Comparison of ENCODE assay signal across 10 mouse cellular contexts in the genomic region with DNA sequence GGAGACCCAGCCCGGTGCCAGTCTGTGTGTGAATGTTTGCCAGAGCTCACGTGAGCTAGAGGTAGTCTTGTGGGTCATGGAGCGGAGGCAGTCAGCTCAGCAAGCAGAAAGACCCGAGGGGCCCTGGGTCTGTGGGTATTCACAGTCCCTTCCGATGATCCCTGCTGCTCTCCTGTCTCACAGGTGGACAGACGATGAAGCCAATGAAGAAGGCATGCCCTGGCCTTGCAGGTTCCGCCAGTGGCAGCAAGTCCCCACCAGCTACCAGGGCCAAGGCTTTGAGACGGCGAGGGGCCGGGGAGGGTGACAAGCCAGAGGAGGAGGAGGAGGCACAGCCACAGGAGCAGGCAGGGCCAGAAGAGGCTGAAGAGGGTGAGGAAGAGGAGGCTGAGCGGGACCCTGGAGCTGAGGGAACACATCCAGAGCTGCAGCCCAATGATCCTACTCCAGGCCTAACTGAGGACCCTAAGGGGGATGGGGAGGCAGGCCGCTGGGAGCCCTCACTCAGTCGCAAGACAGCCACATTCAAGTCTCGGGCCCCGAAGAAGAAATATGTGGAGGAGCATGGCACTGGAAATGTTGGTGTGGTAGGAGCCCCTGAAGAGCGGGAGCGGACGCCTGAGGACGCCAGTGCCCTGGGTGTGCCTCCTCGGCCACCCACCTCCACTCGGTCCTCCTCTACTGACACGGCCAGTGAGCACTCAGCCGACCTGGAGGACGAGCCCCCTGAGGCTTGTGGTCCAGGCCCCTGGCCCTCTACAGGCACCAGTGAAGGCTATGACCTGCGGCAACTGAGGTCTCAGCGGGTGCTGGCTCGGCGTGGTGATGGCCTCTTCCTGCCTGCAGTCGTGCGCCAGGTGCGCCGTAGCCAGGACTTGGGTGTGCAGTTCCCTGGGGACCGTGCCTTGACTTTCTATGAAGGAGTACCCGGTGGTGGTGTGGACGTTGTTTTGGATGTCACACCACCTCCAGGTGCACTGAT. TPM values are rescaled to one million over a fixed set of nuclear protein-coding genes. Genes with fewer than 3 reads are reported as not detected.
A peak's percentile ranks its signal among the peaks of the same experiment; 100 is the strongest.
DNase-seq lines count a peak whose midpoint lies in the region; ATAC-seq lines count a peak whose summit lies in the region.
"Had no signal": no experiment of that assay in that cellular context is flagged by ENCODE, and none has a peak within 500 bp of the region (broad histone marks: within the 10 kb centered on the region; RNA-seq: fewer than 3 reads in every experiment).

No protein-coding gene starts in this region.

- no peak overlapping the region for H3K4me2 ChIP-seq in forebrain, embryonic 11.5 days (ENCODE audit: low read depth, low read length, severe bottlenecking)
- H3K4me2 ChIP-seq in forebrain, embryonic 12.5 days = no peak overlapping the region

- no peak overlapping the region for H3K9ac ChIP-seq in forebrain, embryonic 11.5 days (ENCODE audit: low read length)
- no peak overlapping the region for H3K9ac ChIP-seq in forebrain, embryonic 12.5 days

- no peaks in the 10 kb centered on the region for H3K9me3 ChIP-seq in forebrain, embryonic 11.5 days (ENCODE audit: control insufficient read depth, low read length)
- no peaks in the 10 kb centered on the region for H3K9me3 ChIP-seq in forebrain, embryonic 12.5 days

- 89% methylated on average over 35 of the region's 35 CpGs for WGBS in forebrain, embryonic 11.5 days
- 89% methylated on average over 35 of the region's 35 CpGs for WGBS in forebrain, embryonic 12.5 days

- H3K27ac ChIP-seq in forebrain, embryonic 11.5 days (ENCODE audit: low read depth, low read length) = no peak overlapping the region
- H3K27ac ChIP-seq in forebrain, embryonic 12.5 days = no peak overlapping the region

- ATAC-seq in forebrain, embryonic 11.5 days (replicated peaks; ENCODE audit: low FRiP score) = no peak
- no peak for ATAC-seq in forebrain, embryonic 12.5 days (ENCODE audit: low FRiP score)
- ATAC-seq: lung, postnatal 0 days had no signal

- peak; percentile 50 for DNase-seq in forebrain, embryonic 11.5 days (ENCODE audit: low spot score)
- peak; percentile 28 for DNase-seq in kidney, postnatal 10 days
- DNase-seq in kidney, postnatal 14 days = no peak
- DNase-seq in urinary bladder, postnatal 14 days (ENCODE audit: low spot score) = peak; percentile 3
- no peak for DNase-seq in urinary bladder, postnatal 25 days (ENCODE audit: low spot score)
- DNase-seq in retina, embryonic 14.5 days (ENCODE audit: low spot score) = no peak
- no peak for DNase-seq in lung, postnatal 25 days (ENCODE audit: low spot score)

- no peak overlapping the region for H3K4me3 ChIP-seq in forebrain, embryonic 11.5 days (ENCODE audit: low read depth, low read length)
- no peak overlapping the region for H3K4me3 ChIP-seq in forebrain, embryonic 12.5 days (replicated peaks)

- H3K36me3 ChIP-seq in forebrain, embryonic 11.5 days (ENCODE audit: control insufficient read depth, insufficient read depth, low read length) = no peaks in the 10 kb centered on the region; the same call in 1 of the 2 replicates
- H3K36me3 ChIP-seq in forebrain, embryonic 12.5 days (replicated peaks) = peaks cover 30% of the 10 kb centered on the region

- no peaks in the 10 kb centered on the region for H3K27me3 ChIP-seq in forebrain, embryonic 11.5 days (ENCODE audit: control insufficient read depth, insufficient read depth, low read length)
- H3K27me3 ChIP-seq in forebrain, embryonic 12.5 days = no peaks in the 10 kb centered on the region

- peaks cover 12% of the 10 kb centered on the region; the same call in 1 of the 2 replicates for H3K4me1 ChIP-seq in forebrain, embryonic 11.5 days (replicated peaks; ENCODE audit: control insufficient read depth, insufficient read depth, low read length)
- H3K4me1 ChIP-seq in forebrain, embryonic 12.5 days = peaks cover 29% of the 10 kb centered on the region

RNA-seq across cellular contexts. Expression of a gene that starts 3.4 kb away (rescaled TPM):
- 40.3 and 44.2 TPM in 2 replicates for polyA plus RNA-seq in forebrain, embryonic 11.5 days (2014; fragmentation: Nextera tagmentation; extraction: Ambion mirVana)
- polyA plus RNA-seq in forebrain, embryonic 12.5 days (2016; fragmentation: Nextera tagmentation; extraction: Ambion mirVana) = 40.8 and 46.9 TPM in 2 replicates

RNA-seq across cellular contexts. Expression of a gene that starts 20.4 kb away (rescaled TPM):
- 14.6 and 17.5 TPM in 2 replicates for polyA plus RNA-seq in forebrain, embryonic 11.5 days (2014; fragmentation: Nextera tagmentation; extraction: Ambion mirVana)
- 10.3 and 13.0 TPM in 2 replicates for polyA plus RNA-seq in forebrain, embryonic 12.5 days (2016; fragmentation: Nextera tagmentation; extraction: Ambion mirVana)

RNA-seq across cellular contexts. Expression of a gene that starts 26.8 kb away (rescaled TPM):
- polyA plus RNA-seq in forebrain, embryonic 11.5 days (2014; fragmentation: Nextera tagmentation; extraction: Ambion mirVana) = 298 and 321 TPM in 2 replicates
- polyA plus RNA-seq in forebrain, embryonic 12.5 days (2016; fragmentation: Nextera tagmentation; extraction: Ambion mirVana) = 378 and 384 TPM in 2 replicates

RNA-seq across cellular contexts. Expression of a gene that starts 30.3 kb away (rescaled TPM):
- polyA plus RNA-seq in forebrain, embryonic 11.5 days (2014; fragmentation: Nextera tagmentation; extraction: Ambion mirVana) = 1.1 and 1.7 TPM in 2 replicates
- 1.3 and 1.7 TPM in 2 replicates for polyA plus RNA-seq in forebrain, embryonic 12.5 days (2016; fragmentation: Nextera tagmentation; extraction: Ambion mirVana)
- polyA plus RNA-seq: C2C12; lung, postnatal 0 days had no signal

RNA-seq across cellular contexts. Expression of a gene that starts 33.3 kb away (rescaled TPM):
- polyA plus RNA-seq in forebrain, embryonic 11.5 days (2014; fragmentation: Nextera tagmentation; extraction: Ambion mirVana) = 14.0 and 16.6 TPM in 2 replicates
- polyA plus RNA-seq in forebrain, embryonic 12.5 days (2016; fragmentation: Nextera tagmentation; extraction: Ambion mirVana) = 15.9 and 17.5 TPM in 2 replicates

Comparison
In these comparisons a context has a peak if more than half of its experiments do, and no peak if none do; other contexts are left out.
1. DNase-seq: peak in forebrain, embryonic 11.5 days (single experiment), kidney, postnatal 10 days (single experiment) and urinary bladder, postnatal 14 days (single experiment); none in kidney, postnatal 14 days (single experiment), urinary bladder, postnatal 25 days (single experiment), retina, embryonic 14.5 days (single experiment) and lung, postnatal 25 days (single experiment).